Mouse (Mus musculus): ENCODE measurements around the gene Gm49336. TPM values are rescaled to one million over a fixed set of nuclear protein-coding genes. Genes with fewer than 3 reads are reported as not detected.

The Gm49336 gene
- polyA plus RNA-seq, 1 experiment from 2014 or later: 33.3 TPM

DNA sequence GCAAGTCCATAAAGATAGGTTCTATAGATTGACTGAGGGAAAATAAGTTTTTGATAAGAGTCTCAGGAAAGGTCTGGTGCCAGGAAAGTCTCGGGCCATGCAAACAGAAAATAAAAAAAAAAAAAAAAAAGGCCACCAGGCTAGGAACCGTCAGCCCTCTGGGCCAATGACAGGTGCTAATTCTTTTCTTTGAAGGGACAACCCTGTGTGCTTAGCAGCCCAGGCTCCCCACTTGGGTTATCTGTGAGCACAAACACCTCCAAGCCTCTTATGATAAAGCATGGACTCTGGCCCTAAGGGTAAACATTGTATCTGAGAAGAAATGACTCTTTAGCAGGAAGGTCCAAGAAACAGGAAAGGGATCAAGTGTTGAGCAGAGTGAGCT lies 72.7 kb downstream of the Gm49336 start:
- no peaks in the 10 kb centered on the region for H3K36me3 ChIP-seq
- ATAC-seq (ENCODE audit: low read depth) (0 out of 2 replicates have a peak, but pooled peaks have one; percentile 24), DNase-seq (no peak)

GRCm38 (mm10) chr14:60177614-60178570 lies 73.4 kb downstream of the Gm49336 start:
- Histone ChIP-seq H3K4me3 (replicated peaks) (peak overlapping the region; percentile 64), H3K27me3 (peaks cover 44% of the 10 kb centered on the region), H3K9ac (peak overlapping the region; percentile 63), H3K4me1 (replicated peaks) (peaks cover 35% of the 10 kb centered on the region), H3K9me3 (replicated peaks) (no peaks in the 10 kb centered on the region), H3K4me2 (peak overlapping the region; percentile 80), H3K36me3 (no peaks in the 10 kb centered on the region), H3K27ac (peak overlapping the region; percentile 71)
- ATAC-seq (ENCODE audit: low read depth) (peak; percentile 50), DNase-seq (peak; percentile 8)
- 5% methylated on average over 37 of the region's 37 CpGs for WGBS (ENCODE audit: insufficient replicate concordance)

More for the DNA sequence above, 72.7 kb downstream of the Gm49336 start:
- H3K4me1 ChIP-seq (replicated peaks): peaks cover 35% of the 10 kb centered on the region
- peak overlapping the region; percentile 64 for H3K4me3 ChIP-seq (replicated peaks)
- 4% methylated on average over 2 of the region's 2 CpGs for WGBS (ENCODE audit: insufficient replicate concordance)
- no peaks in the 10 kb centered on the region for H3K9me3 ChIP-seq (replicated peaks)
- H3K9ac ChIP-seq: no peak overlapping the region
- H3K27ac ChIP-seq: no peak overlapping the region
- H3K27me3 ChIP-seq: peaks cover 44% of the 10 kb centered on the region
- H3K4me2 ChIP-seq: peak overlapping the region; percentile 80

GRCm38 (mm10) chr14:60176891-60177613 lies 74.3 kb downstream of the Gm49336 start:
- Histone ChIP-seq H3K4me1 (replicated peaks) (peaks cover 35% of the 10 kb centered on the region), H3K27ac (peak overlapping the region; percentile 71), H3K9ac (peak overlapping the region; percentile 63), H3K36me3 (no peaks in the 10 kb centered on the region), H3K4me2 (peak overlapping the region; percentile 80), H3K27me3 (peaks cover 44% of the 10 kb centered on the region), H3K4me3 (replicated peaks) (peak overlapping the region; percentile 64), H3K9me3 (replicated peaks) (no peaks in the 10 kb centered on the region)
- peak; percentile 71 for ATAC-seq (ENCODE audit: low read depth)
- under 1% methylated on average over 79 of the region's 84 CpGs for WGBS (ENCODE audit: insufficient replicate concordance)
- peak; percentile 5 for DNase-seq

GRCm38 (mm10) chr14:60176469-60176890 lies 74.8 kb downstream of the Gm49336 start:
- peaks cover 35% of the 10 kb centered on the region for H3K4me1 ChIP-seq (replicated peaks)
- H3K36me3 ChIP-seq: no peaks in the 10 kb centered on the region
- WGBS (ENCODE audit: insufficient replicate concordance): 21% methylated on average over 9 of the region's 9 CpGs
- DNase-seq (peak; percentile 5), ATAC-seq (ENCODE audit: low read depth) (peak; percentile 25)
- H3K4me2 ChIP-seq: peak overlapping the region; percentile 80
- H3K4me3 ChIP-seq (replicated peaks): peak overlapping the region; percentile 64
- peak overlapping the region; percentile 63; the same call in 1 of the 2 replicates for H3K9ac ChIP-seq
- H3K9me3 ChIP-seq (replicated peaks): no peaks in the 10 kb centered on the region
- H3K27me3 ChIP-seq: peaks cover 44% of the 10 kb centered on the region
- peak overlapping the region; percentile 61; the same call in 1 of the 2 replicates for H3K27ac ChIP-seq

DNA sequence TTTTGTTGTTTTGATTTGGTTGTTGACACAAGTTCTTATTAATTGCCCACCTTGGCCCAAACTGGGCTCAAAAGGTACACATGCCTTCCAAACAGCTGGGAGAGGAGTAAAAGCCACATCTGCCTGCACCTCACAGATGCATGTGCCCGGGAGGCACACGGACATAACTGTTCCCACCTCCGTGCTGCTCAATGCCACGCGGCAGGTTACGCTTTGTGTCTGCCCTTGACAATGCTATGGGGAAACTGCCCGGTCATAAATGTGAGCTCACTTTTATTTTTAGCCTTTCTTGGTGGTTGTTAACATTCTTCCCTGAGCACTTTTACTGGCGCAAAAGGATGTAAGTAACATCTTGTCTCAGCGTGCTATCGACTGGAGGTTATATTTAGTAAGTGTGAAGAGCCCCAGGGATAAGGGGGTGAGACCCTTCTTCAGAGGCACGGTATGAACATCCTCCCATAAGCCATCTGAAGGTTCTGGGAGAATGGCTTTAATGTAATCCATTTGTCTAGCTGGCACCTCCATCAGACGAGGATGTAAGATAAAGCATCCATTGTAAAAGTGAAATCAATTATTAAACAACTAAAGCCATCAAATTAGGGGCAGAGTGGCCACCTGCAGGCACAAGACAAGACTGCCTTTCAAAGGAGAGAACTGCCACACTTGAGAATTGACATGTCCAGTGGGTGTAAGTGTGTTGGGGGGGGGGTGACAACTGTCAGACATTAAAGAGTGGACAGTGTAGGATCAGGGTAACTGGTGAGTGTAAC lies 78.8 kb downstream of the Gm49336 start:
- Histone ChIP-seq H3K36me3 (no peaks in the 10 kb centered on the region), H3K4me2 (no peak overlapping the region), H3K9ac (no peak overlapping the region), H3K27me3 (peaks cover 27% of the 10 kb centered on the region), H3K27ac (no peak overlapping the region), H3K9me3 (replicated peaks) (no peaks in the 10 kb centered on the region), H3K4me3 (replicated peaks) (no peak overlapping the region), H3K4me1 (replicated peaks) (peaks cover 13% of the 10 kb centered on the region)
- WGBS (ENCODE audit: insufficient replicate concordance): 58% methylated on average over 12 of the region's 12 CpGs
- DNase-seq (no peak), ATAC-seq (ENCODE audit: low read depth) (no peak)

DNA sequence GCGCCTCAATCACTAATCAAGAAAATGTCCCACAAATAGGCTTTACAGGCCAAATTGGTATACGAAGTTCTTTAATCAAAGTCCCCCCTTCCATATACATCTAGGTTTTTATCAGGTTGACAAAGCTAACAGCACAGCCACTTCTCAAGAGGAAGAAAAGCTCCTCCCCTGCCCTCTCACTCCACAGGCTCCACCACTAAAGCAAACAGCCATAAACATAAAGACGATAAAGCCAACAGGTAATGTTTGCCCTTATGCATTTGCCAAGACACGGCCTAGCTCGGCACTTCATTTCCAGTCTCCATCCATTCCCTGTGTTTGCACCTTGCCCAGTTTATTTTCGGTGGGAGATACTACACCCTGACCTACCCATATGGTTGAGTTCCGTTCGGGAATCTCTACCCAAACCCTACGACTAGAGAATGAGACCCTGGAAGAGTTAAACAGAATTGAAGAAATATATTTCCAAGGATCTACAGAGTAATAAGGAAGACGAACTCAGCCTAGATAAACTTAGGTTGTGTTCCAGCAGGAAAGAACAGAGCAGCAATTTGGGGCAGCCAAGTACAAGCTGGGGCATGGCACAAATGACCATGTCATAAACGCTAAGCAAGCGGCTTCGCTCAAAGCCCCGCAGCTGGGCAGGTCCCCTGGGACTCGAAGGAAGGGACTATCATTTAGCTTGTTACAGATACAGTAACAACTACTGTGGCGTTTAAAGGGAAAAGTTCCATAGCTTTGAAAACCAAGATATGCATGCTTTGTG lies 80.3 kb downstream of the Gm49336 start:
- Histone ChIP-seq H3K4me2 (no peak overlapping the region), H3K27me3 (peaks cover 13% of the 10 kb centered on the region), H3K27ac (no peak overlapping the region), H3K36me3 (no peaks in the 10 kb centered on the region), H3K4me3 (replicated peaks) (no peak overlapping the region), H3K9me3 (replicated peaks) (no peaks in the 10 kb centered on the region), H3K9ac (no peak overlapping the region), H3K4me1 (replicated peaks) (peaks cover 1% of the 10 kb centered on the region; the same call in 1 of the 2 replicates)
- ATAC-seq (ENCODE audit: low read depth): no peak
- no peak for DNase-seq
- 71% methylated on average over 16 of the region's 16 CpGs for WGBS (ENCODE audit: insufficient replicate concordance)

DNA sequence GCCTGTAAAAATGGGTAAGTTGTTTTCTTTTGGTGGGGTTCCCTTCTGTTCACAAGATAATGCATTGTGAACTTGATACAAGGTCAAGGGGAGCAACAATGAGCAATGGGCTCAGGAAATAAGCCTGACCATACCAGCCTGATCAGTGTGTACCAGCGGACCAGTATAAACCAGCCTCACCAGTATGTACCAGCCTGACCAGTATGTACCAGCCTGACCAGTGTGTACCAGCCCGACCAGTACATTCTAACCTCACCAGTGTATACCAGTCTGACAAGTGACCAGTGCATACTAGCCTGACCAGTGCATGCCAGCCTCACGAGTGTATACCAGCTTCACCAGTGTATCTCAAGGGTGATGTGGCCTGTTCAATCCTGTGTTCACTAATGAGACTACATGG lies 87.9 kb downstream of the Gm49336 start:
- DNase-seq: no peak
- Histone ChIP-seq H3K4me1 (replicated peaks) (no peaks in the 10 kb centered on the region), H3K27ac (no peak overlapping the region), H3K9me3 (replicated peaks) (no peaks in the 10 kb centered on the region), H3K4me2 (no peak overlapping the region), H3K36me3 (no peaks in the 10 kb centered on the region), H3K9ac (no peak overlapping the region), H3K27me3 (no peaks in the 10 kb centered on the region), H3K4me3 (replicated peaks) (no peak overlapping the region)
- no peak for ATAC-seq (ENCODE audit: low read depth)
- WGBS (ENCODE audit: insufficient replicate concordance): 56% methylated on average over 3 of the region's 3 CpGs

MicroRNA genes within 50 kb of the gene (microRNA counts, 519-probe panel; counts per million panel counts)
- microRNA mmu-miR-719: 114 counts per million

Small RNA genes lying within 50 kb of the gene (microRNA-seq; reads per million reads assigned to microRNA genes)
- not detected for gene Mir719

Other genes starting within 250 kb of the Gm49336 start
- gene Atp8a2, start 54.3 kb downstream of the Gm49336 start, polyA plus RNA-seq (2015; fragmentation: Nextera tagmentation; extraction: Ambion mirVana): 1.8 and 2.4 TPM in 2 replicates
- not detected in 2 replicates for gene Nupl1, start 76 bp downstream of the Gm49336 start, polyA plus RNA-seq (2015; fragmentation: Nextera tagmentation; extraction: Ambion mirVana)
- 13.4 and 16.8 TPM in 2 replicates for gene Mtmr6, start 13.7 kb upstream of the Gm49336 start, polyA plus RNA-seq (2015; fragmentation: Nextera tagmentation; extraction: Ambion mirVana)
- gene Amer2, start 121.8 kb upstream of the Gm49336 start, polyA plus RNA-seq (2015; fragmentation: Nextera tagmentation; extraction: Ambion mirVana): 0.22 and 0.24 TPM in 2 replicates